Mouse (Mus musculus): ENCODE measurements around the gene Arsa.

Arsa gene

DNA sequence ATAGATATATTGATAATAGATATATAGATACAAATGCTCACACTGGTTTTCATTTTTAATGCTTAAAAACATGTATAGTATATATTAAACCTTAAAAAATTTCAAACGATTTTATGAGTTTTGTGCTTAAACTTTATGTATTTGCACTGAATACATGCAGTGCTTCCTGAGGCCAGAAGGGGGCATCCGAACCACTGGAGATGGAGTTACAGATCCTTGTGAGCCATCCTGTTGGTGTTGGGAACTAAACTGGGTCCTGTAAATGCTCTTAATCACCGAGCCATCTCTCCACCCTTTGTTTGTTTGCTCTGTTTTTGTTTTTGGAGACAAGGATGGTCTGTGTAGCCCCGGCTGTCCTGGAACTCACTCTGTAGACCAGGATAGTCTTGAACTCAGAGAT, 17.7 kb upstream of the Arsa start:
- no peak for DNase-seq (ENCODE audit: low spot score)

DNA sequence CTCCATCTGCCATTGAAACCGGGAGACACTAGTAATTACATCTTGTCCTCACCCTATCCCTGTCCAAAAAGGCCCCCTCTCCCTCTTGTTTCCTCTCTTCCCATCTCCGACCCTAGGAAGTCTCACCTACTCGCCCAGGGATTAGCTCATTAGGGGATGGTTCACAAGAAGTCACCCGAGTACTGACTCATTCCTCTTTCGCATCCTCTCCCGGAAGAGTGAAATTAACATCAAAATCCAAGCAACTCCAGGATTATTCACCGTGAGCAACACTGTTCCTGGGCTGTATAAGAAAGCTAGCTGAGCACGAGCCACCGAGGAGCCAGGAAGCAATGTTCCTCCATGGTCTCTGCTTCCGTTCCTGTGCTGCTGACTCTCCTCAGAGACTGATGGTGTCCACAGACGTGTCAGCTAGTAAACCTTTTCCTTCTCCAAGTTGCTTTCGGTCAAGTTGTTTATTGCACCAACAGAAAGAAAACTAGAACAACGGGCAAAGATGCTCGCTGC, 11.4 kb upstream of the Arsa start:
- no peak for DNase-seq (ENCODE audit: low spot score)

DNA sequence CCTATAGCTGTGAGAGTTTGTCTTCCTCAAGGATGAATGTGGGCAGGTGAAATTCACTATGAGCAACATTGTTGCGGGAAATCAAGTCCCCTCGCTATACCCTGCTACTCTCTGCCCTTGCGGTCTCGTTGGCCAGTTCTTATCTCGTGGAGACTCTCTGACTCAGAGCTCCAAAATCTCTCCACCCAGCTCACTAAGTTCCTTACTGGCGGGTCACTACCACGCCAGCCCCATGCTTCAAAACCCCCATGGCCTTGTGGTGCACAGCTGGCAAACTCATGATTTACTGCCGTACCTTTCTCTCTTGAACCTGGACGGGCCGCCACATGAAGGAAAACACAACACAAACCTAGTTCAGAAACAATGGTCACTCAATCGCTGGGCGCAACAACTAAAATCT, 11.0 kb upstream of the Arsa start:
- DNase-seq (ENCODE audit: low spot score) = no peak

DNA sequence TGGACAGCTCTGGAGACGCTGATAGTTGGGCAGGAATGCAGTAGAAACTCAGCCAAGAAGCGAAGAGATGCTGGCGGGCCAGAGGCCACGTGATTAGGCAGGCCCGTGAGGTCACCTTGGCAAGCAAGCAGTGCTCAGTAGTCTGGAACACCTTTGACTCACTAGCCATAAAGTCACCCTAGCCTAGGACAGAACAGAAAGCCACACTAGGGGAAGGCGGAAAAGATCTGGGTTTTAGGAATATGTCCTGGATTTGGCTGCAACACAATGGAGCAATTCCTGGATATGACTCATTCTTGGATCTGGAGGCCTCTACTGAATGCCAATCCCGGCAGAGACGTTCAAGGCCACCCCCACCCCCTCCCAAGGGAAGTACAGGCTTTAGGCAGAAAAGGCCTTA, 3.4 kb upstream of the Arsa start:
- peak; percentile 50 for DNase-seq (ENCODE audit: low spot score)

DNA sequence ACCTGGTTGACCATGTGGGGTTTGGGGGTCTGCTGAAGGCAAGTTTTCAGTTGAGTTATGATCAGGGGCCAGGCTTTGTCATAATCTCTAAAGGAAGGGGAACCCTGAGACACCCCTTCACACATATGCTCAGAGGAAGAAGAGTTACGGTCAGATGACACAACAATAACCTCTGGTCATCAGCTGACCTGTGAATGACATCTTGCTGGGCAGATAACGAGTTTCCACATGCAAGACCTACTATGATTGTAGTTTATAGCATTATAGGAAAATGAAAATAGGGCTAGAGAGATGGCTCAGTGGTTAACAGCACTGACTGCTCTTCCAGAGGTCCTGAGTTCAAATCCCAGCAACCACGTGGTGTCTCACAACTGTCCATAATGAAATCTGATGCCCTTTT, 1.4 kb upstream of the Arsa start:
- DNase-seq (ENCODE audit: low spot score) = no peak

DNA sequence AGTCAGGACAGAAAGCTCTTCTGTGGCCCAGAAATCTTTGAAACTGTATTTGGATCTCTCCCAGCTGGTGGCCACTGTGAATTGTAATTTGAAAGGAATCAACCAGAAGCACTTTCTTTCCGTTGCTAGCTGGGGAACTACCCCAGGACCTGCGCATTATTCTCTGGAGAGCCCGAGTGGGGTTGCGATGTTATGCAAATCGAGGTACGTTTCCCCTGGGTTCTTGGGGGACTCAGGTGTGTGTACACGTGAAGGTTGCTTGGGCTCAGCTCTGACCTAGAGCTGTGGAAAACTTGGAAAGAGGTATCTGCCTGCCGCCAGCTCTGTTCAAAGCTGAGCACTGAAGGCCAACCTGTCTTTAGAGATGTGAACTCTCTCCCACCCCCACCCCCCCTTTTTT, 581 bp upstream of the Arsa start:
- no peak for DNase-seq (ENCODE audit: low spot score)

DNA sequence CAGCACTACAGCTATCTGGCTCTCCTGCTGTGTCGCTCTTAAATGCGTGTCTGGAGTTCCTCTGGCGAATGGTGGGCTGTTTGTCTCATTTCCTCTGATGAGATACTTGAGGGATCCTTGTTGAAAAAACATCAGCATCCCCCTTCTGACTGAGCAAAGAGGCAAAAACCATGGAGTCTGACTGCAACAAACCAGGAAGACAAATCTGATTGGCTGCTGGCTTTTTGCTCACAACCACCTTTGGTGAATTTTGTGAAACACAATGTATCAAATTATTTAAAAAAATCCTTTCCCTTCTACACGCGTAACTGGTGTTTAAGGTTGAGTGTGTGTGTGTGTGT, 780 bp downstream of the Arsa start:
- DNase-seq (ENCODE audit: low spot score) = no peak

DNA sequence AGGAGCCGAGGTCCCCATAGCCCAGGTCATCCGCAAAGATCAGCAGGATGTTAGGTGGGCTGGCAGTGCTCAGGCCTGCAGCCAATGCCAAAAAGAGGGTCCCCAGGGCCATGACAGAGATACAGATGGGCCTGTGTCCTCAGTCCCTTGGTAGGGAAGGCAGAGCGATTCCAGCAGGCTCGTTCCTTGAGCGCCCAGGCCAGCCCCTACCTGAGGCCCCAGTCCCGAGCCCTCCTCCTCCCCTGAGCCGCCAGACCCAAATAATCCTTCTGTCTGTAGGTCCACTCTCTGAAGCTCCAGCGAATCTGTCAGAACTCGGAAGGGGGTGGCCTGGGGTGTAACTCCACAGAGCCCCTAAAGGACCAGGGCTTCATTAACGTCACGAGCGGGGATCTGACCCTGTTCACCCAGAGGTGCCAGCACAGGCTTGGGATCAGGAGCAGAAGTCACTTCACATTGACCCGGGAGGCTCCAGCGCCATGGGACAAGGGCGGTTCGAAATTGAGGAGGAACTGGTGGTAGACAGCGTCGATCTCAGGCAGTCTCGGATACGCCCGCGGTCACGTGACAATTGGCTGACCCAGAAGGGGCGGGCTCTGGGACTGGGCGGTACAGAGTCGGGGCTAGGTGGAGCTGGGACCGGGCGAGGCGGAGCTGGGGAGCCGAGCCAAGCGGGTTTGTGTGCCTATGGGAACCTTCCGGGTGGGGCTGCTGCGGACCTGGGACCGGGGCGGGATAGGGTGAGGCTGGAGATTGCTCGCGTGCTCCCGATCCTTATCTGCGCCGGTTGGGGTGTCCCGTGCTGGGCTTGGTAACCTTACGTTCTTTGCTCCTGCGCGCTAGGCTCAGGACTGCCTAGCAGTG, 1.4 kb downstream of the Arsa start:
- DNase-seq (ENCODE audit: low spot score) = peak; percentile 90

DNA sequence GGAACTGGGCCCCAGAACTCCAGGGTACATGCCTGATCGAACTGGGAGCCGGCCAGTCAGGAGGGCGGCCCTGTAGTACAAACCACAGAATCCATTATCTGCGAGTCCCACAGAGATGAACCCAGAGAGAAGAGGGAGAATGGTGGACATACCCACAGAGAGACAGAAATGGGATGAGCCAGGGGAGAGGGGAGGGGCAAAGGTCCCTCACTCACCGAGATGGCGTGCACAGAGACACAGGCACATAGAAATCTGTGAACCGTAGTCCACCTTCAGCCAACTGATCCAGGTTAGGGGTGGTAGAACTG, 2.0 kb downstream of the Arsa start:
- DNase-seq (ENCODE audit: low spot score) = no peak

DNA sequence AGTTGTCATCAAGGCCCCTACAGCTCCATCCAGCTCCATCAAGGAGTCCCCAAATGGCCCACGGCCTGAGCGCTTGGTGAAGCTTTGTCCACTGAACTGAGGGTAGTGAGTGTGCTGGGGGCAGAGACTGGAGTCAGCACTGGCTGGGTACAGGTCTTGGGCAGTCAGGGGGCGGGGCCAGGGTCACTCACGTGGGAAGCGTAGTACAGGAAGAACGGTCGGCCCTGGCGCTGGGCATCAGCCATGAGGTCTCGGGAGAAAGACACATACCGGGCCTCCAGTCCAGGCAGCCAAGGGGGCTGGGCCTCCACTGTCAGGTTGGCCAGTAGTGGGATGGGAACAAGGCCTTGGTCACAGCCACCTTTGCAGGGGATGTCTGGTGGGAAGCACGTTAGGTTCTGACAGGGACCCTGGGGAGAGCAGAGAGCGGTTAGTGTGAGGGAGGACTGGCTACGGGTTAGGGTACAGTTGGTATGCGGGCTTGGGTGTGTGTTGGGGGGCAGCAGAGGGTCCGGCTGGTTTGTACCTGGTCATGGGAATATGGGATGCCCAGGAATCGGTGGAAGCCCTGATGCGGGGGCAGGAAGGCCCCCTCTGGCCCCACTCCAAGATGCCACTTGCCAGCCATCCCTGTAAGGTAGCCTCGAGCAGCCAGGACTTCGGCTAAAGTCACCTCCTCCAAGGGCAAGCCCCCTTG, 2.5 kb downstream of the Arsa start:
- no peak for DNase-seq (ENCODE audit: low spot score)

DNA sequence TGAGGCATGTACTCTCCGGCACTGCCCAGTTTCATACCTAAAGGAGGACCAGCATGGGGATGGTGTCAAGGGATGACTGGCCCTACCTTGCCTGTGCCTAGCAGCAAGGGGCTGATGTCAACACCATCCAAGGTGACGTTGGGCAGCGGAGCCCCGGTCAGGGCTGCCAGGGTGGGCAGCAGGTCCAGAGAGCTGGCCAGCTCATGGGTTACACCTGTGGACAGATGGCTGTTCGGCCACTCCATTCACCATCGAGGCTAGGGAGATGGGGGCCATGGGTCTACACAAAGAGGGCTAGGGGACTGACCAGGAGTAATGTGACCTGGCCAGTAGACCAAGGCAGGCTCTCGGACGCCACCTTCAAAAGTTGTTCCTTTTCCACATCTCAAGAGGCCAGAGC, 3.3 kb downstream of the Arsa start:
- no peak for DNase-seq (ENCODE audit: low spot score)

DNA sequence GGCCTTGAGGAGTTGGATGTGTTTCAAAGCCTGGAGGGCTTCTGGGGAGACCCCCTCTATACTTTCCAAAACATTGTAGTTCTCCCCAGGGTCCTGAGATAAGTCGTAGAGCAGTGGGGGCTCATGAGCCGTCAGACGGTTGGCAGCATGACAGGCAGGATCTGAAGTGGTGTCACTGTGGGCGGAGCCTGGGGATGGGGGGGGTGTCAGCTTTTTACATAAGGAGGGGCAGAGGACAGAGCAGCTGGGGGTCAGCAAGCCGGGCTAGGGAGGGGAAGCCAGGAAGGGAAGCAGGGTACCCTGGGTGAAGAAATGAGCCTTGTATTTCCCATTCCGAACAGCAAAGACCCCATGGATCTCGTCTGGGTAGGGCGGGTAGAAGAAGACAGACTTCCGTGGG, 3.9 kb downstream of the Arsa start:
- no peak for DNase-seq (ENCODE audit: low spot score)

DNA sequence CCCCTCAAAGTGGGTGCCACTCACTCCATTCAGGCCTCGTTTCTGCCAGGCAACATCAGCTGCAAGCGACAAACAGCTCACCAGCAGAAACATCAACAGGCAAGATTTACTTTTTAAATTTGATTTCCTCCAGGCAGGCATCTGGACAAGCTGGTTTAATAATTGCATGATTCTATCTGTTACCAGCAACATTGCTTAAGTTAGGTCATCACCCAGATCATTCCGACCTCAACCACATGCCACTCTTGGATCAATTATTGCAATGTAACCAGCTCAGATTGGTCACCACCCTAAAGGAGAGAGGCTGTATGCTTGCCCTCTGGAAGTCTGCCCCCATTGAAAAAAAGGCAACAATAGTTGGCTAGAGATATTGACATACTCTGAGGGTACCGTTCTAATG, 5.7 kb downstream of the Arsa start:
- no peak for DNase-seq (ENCODE audit: low spot score)

DNA sequence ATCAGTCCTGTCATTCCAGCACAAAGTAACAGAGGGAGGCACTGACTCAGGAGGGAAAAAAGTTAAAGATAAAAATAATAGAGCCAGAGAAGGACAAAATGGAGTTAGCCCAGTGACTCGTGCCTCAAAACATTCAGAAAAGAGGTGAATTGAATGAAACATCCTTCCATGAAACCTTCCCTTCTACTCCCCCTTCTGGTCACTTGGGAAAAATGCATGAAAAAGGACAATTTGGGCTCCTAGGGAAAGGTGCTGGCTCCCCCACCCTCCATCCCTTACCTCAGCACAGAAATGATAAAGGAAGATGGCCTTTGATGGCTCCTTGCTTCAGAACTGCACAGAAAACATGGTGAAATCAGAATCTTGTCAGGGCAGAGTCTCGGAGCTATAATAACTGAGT, 8.6 kb downstream of the Arsa start:
- DNase-seq (ENCODE audit: low spot score) = no peak

DNA sequence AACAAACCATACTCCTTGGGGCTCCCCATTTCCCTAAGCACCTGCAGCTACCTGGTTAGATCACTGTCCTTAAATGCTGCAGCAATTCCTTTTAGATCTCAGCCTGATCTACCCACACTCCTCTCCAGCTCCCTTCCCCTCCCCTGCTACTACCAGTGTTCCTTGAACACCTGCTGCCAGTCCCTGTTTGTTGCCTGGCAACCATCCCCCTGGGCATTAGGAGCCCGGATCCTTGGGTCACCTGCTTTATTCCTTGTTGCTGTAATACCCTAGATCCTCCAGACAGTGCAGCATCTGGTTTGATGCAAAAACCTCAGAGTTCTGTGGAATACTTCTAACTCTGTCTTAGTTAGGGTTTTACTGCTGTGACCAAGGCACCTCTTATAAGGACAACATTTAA, 12.2 kb downstream of the Arsa start:
- DNase-seq (ENCODE audit: low spot score) = no peak

DNA sequence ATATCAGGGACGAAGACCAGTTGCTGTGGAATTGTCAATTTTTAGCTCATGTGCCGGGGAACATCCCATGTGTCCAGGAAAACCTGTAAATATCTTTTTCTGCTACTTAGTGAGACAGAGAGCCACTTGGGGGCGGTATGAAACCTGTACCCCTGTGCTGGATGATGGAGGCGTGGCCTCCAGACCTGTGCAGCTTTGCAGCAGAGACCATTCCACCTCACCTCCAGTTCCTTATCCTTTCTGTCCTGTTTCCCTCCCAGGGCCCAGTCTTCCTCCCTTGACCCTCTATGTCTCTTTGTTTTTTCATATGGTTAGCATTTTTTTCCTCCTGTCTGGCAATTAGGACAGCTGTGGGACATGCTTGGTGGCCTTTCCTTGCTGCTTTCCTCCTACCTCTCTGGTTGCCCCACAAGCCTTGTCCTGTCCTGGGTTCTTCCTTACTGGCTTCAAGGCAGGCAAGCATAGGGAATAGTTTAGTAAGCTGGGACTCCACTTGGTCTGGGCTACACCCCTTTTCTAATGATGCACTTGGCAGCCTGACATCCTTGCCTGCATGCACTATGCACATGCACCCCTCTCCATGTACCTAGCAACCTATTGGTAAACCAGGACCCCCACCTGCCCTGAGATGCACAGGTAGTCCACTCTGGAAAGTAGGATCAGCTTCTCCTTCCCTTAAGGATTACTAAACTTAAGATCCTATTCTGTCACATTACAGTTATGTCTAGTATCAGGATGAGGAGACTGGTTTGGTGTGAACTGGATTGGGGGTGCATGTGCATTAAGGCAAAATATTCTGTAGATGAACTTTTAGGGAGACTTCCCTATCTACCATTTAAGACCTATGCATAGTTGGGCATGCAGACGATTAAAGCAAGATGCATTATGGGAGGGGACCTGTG, 13.6 kb downstream of the Arsa start:
- no peak for DNase-seq (ENCODE audit: low spot score)

DNA sequence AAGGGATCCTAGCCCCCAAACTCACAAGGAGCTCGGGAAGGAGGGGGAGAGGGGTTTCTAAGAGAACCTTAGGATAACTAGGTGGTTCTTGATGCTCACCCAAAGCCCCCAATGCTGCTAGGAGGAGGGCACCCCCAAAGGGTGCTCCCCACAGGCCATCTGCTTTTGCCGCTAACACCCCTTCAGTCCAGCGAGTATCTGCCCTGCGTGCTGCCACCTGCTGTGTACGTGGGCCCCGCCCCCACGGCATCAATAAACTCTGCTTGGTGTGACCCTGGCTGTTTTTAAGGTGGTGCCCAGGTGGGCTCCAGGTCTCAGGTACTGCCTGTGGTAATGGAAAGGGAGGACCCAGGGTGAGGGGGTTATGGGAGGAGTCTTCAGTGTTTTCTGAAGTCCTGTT, 15.0 kb downstream of the Arsa start:
- DNase-seq (ENCODE audit: low spot score) = no peak

DNA sequence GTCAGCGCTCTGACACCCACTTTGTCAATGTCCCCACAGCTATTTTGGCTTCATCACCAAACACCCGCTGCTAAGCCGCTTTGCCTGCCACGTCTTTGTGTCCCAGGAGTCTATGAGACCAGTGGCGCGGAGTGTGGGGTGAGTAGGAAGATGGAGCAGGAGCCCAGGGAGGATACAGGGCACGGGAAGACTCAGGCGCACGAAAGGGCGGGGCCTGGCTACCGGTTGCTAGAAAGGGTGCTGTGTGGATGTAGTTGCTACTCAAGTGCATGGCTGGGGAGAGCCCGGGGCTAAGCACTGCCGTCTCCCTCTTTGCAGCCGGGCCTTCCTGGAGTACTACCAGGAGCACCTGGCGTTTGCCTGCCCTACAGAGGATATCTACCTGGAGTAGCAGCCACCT, 15.9 kb downstream of the Arsa start:
- DNase-seq (ENCODE audit: low spot score) = no peak

DNA sequence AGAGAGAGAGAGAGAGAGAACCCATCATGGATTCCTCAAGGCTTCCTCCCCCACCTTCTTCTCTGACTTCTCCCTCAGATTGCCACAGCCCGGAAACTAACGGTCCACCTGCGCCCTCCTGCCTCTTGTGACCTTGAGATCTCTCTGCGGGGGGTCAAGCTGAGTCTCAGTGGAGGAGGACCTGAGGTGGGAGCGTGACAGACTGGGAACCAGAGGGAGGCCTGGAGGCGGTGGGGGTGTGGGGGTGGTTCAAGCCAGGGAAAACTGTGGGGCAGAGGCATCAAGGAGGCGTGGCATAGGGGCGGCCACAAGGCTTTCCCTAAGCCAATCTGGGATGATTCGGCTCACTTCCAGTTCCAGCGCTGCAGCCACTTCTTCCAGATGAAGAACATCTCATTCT, 16.9 kb downstream of the Arsa start:
- DNase-seq (ENCODE audit: low spot score) = no peak

DNA sequence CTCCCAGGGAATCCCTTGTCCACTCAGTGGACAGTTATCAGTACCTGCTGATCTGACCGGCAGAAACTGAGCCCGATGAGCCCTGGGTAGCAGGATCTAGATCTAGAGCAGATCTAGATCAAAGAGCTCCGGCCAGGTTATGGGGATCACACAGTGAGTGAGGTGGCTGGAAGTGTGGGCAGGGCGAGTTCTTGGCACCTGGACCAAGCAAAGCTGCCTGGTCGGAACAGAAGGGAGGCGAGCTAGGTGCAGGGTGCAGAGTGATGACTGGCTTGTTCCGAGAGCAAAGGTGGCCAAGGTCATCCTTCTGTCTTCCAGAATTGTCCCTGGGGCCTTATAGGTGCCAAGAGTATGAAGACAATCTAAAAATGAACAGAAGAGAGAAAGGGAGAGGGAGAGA, 17.4 kb downstream of the Arsa start:
- DNase-seq (ENCODE audit: low spot score) = no peak

DNA sequence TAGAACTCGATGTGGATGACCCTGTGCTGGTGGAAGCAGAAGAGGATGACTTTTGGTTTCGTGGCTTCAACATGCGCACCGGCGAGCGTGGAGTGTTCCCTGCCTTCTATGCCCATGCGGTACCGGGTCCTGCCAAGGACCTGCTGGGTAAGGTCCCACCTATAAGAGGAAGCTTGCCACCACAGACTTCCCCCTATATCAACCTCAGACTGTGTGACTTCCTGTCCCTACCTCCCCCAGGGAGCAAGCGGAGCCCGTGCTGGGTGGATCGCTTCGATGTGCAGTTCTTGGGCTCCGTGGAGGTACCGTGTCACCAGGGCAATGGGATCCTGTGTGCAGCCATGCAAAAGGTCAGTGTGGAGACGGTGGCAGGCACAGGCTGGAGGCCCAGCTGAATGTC, 18.3 kb downstream of the Arsa start:
- no peak for DNase-seq (ENCODE audit: low spot score)

DNA sequence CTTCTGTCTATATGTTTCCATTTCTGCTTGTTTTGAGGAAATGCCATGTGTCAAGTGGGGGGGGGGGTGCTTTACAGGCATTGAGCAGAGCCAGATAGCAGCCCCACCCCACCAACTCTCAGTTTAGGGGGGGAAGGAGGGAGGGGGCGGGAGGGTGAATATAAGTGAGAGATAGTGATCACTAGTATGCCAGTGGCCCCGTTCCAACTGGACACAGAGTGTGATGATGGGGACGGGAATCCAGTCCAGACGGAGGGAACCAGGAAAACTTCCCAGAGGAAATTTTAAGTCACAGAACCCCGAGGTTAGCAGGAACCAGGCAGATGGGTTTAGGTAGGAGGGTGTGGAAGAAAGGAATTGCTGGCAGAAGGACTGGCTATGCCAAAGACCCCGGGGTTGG, 21.6 kb downstream of the Arsa start:
- DNase-seq (ENCODE audit: low spot score) = no peak

DNA sequence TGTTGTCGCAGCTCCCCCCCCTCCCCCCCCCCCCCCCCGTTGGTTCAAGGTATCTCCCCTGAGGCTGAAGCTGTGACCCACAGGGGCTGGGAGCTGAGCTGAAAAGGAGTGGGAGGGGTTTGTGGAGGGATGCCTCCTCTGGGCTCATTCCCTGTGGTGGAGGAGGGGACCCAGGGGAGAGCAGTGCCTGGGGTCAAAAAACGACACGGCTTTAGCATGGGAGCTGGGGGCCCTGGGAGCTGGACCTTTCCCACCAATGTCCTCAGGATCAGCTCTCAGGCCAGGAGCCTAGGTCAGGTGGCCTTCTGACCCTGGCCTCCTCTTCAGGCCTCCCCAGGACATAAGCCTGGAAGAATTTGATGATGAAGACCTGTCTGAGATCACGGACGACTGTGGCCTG, 22.4 kb downstream of the Arsa start:
- no peak for DNase-seq (ENCODE audit: low spot score)
